Mouse (Mus musculus) testis, adult 2 months (tissue): ENCODE measurements around the gene Rhbdf1. TPM values are rescaled to one million over a fixed set of nuclear protein-coding genes. Genes with fewer than 3 reads are reported as not detected.

Experiments used
- H3K27ac ChIP-seq: fragments of 200-500 bp; 2 replicates; pipeline ENCODE4 v1.5.1; 2012; ENCODE audit warnings: low read depth, low read length; ENCODE audit not compliant: control insufficient read depth, insufficient read depth
- H3K27me3 ChIP-seq: fragments of 200-500 bp; 2 replicates; pipeline ENCODE4 v1.6.1; 2012; ENCODE audit warnings: mild to moderate bottlenecking, low read length, moderate library complexity; ENCODE audit not compliant: control insufficient read depth, insufficient read depth
- H3K36me3 ChIP-seq: fragments of 200-500 bp; 2 replicates; pipeline ENCODE4 v1.6.1; 2012; ENCODE audit warnings: mild to moderate bottlenecking, low read length; ENCODE audit not compliant: control insufficient read depth, insufficient read depth
- H3K4me1 ChIP-seq: fragments of 200-500 bp; 2 replicates; pipeline ENCODE4 v1.6.1; 2012; ENCODE audit warnings: low read length; ENCODE audit not compliant: control insufficient read depth, insufficient read depth
- H3K4me3 ChIP-seq: fragments of 200-500 bp; 2 replicates; pipeline ENCODE4 v1.5.1; 2012; ENCODE audit warnings: low read depth, mild to moderate bottlenecking, low read length, moderate library complexity, mixed read lengths; ENCODE audit not compliant: control insufficient read depth
- CTCF ChIP-seq: fragments of 200-500 bp; IDR thresholded peaks from 2 replicates; pipeline ENCODE4 v1.5.1; 2012; ENCODE audit warnings: low read depth, mild to moderate bottlenecking, inconsistent platforms, low read length, moderate library complexity; ENCODE audit not compliant: control insufficient read depth, insufficient read depth, insufficient replicate concordance
- POLR2A ChIP-seq: fragments of 200-500 bp; IDR thresholded peaks from 2 replicates; pipeline ENCODE4 v1.6.1; 2012; ENCODE audit warnings: low read depth, mild to moderate bottlenecking, inconsistent platforms, low read length, moderate library complexity; ENCODE audit not compliant: control insufficient read depth
- polyA plus RNA-seq: library from polyadenylated mRNA; depleted of rRNA; stranded (reverse); fragments of >200 nt; gene quantifications from 2 replicates; pipeline ENCODE4 v1.2.3, GENCODE M21; 2012

Gene Rhbdf1
- polyA plus RNA-seq, 1 experiment: 9.5 TPM

DNA sequence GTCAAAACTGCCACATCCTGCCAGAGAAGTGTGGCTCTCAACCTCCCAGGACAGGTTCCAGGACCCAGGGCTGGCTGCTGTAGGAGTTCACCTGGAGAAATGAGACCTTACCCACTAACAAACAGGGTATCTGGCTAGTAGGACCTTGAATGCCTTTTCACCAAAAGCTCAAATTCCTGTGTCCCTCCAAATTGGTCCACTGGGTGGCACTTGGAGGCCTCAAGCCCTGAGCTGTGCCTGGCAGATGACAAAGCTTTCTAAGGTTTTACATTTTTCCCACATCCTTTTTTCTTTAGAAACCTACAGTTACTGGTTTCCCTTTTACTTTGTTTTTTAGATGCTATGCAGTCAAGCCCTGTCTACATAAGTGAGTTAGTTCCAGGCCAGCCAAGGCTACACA, 25.0 kb upstream of the Rhbdf1 start:
- no peak overlapping the region for H3K27ac ChIP-seq
- TF ChIP-seq CTCF: no peak
- no peak for TF ChIP-seq POLR2A
- no peaks in the 10 kb centered on the region for H3K4me1 ChIP-seq
- no peaks in the 10 kb centered on the region for H3K27me3 ChIP-seq
- no peak overlapping the region for H3K4me3 ChIP-seq
- H3K36me3 ChIP-seq: no peaks in the 10 kb centered on the region; the same call in 1 of the 2 replicates

DNA sequence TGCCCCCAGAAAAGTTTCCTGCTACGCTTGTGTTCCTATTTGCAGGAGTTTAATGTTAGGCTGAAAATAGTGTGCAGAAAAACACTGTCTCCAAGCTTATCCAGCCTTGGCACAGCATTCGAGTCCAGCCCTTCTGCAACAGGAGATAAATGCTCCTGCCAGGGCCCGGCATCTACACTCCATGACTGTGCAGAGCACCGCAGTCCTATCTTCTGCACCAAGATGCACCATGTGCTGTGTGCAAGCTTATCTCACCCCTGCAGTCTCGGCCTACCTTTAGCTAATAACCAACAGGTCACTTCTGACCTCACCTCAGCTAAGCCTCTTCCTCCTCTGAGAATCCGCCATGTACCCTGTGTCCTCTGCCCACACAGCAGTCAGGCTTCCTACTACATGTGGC, 23.5 kb upstream of the Rhbdf1 start:
- TF ChIP-seq CTCF: no peak
- no peak for TF ChIP-seq POLR2A
- no peaks in the 10 kb centered on the region; the same call in 1 of the 2 replicates for H3K36me3 ChIP-seq

GRCm38 (mm10) chr11:32244617-32245016, 22.5 kb upstream of the Rhbdf1 start:
- H3K27ac ChIP-seq: no peak overlapping the region
- no peaks in the 10 kb centered on the region for H3K27me3 ChIP-seq
- peaks cover under 1% of the 10 kb centered on the region; the same call in 1 of the 2 replicates for H3K36me3 ChIP-seq
- no peak overlapping the region for H3K4me3 ChIP-seq
- no peaks in the 10 kb centered on the region for H3K4me1 ChIP-seq
- TF ChIP-seq CTCF: no peak

More for the DNA sequence above, 23.5 kb upstream of the Rhbdf1 start:
- Histone ChIP-seq H3K27ac (no peak overlapping the region), H3K4me1 (no peaks in the 10 kb centered on the region), H3K27me3 (no peaks in the 10 kb centered on the region), H3K4me3 (no peak overlapping the region)

DNA sequence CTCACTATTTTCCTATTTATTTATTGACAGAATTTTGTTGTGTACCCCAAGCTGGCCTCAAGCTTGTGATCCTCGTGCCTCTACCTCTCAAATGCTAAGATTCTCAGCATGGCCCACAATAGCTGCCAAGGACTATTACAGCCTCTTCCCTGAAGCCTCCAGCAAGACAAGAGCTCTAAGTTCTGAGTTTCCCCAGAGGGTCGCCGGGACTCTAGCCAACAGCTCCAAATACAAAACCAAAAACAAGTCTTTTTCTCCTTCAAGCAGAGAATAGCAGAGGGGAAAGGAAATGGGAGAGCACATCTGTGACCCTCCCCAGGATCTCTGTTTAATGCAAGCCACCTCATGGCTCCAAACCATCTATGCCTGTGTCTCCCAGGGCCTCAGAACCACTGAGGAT, 22.0 kb upstream of the Rhbdf1 start:
- H3K4me1 ChIP-seq: no peaks in the 10 kb centered on the region
- H3K27ac ChIP-seq: no peak overlapping the region
- H3K27me3 ChIP-seq: no peaks in the 10 kb centered on the region
- H3K36me3 ChIP-seq: peaks cover 2% of the 10 kb centered on the region; the same call in 1 of the 2 replicates
- H3K4me3 ChIP-seq: no peak overlapping the region
- TF ChIP-seq POLR2A (no peak), CTCF (no peak)

DNA sequence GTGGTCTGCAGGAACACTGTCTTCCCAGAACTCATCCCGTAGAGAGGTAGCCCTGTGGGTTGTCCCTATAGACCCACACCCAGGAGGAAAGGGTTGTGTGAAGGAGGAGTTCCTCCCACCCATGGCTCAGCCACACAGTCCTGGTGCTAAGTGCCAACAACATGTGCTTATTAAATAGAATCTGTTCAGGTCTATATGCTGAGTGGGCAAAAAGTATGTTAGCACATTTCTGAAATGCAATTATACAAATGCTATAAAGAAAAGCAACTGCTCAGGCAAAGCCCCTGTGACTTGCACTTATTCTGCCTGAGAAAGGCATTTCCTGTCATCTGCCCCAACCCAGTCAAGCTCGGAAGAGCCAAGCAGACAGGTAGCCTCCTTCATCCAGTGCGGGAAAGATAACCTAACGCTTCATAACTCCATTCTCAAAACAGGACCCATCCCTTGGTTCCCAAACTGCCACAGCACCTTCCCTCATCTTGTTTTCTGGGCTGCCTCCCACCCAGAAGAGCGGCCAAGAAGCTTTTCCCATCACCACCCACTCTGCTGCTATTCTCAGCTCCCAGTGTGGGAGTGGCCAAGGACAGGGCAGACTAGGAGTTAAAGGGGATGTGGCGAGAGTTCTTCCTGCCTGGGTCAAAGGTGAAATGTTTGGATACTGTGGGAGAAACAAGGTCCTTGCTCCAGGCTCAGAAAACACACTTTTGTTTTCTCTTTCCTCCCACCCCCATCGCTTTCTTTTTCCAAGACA, 21.3 kb upstream of the Rhbdf1 start:
- peaks cover 3% of the 10 kb centered on the region; the same call in 1 of the 2 replicates for H3K36me3 ChIP-seq
- no peaks in the 10 kb centered on the region for H3K4me1 ChIP-seq
- no peaks in the 10 kb centered on the region for H3K27me3 ChIP-seq
- H3K4me3 ChIP-seq: no peak overlapping the region
- no peak for TF ChIP-seq POLR2A
- no peak for TF ChIP-seq CTCF
- no peak overlapping the region for H3K27ac ChIP-seq

DNA sequence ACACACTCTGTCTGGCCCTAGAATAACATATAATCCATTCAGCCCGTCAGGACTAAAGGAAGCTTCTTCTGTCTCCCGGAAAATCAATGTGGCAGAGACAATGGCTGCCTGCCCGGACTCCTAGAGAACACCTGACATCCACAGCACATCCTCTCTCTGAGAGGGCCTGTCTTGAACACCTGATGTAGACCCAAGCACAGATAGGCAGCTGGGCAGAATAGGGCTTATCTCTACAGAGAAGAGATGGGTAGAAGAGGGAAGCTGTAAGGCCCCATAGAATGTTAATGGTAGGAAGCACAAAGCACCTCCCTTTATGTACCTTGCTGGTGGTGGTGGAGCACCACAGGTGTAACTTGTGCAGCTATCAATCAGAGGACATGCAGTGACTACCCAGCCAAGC, 20.1 kb upstream of the Rhbdf1 start:
- TF ChIP-seq POLR2A (no peak), CTCF (no peak)
- Histone ChIP-seq H3K27me3 (no peaks in the 10 kb centered on the region), H3K27ac (no peak overlapping the region), H3K4me3 (no peak overlapping the region), H3K36me3 (peaks cover 3% of the 10 kb centered on the region; the same call in 1 of the 2 replicates), H3K4me1 (no peaks in the 10 kb centered on the region)

DNA sequence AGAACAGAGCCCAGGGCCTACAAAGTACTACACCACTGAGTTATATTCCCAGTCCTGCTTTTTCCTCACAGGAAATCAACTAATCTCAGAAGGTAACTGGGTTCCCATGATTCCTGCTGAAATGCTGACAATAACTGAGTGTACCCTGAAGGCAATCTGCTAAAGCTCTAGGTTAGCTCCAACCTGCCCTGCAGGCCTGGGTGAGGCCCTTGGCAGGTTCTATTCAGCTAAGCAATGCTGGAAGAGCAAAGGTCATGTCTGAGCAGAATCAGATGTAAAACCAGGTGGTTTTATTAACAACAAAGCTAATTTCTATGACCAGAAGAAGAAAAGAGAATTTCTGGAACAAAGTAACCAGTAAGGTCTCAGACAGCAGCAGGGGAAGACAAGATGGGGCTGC, 19.3 kb upstream of the Rhbdf1 start:
- no peak overlapping the region for H3K4me3 ChIP-seq
- no peaks in the 10 kb centered on the region for H3K27me3 ChIP-seq
- H3K36me3 ChIP-seq: peaks cover 3% of the 10 kb centered on the region; the same call in 1 of the 2 replicates
- H3K27ac ChIP-seq: no peak overlapping the region
- no peak for TF ChIP-seq CTCF
- no peak for TF ChIP-seq POLR2A
- H3K4me1 ChIP-seq: no peaks in the 10 kb centered on the region
